Mouse (Mus musculus) A20 (cell line): ENCODE measurements at regions not wholly inside any gene's neighbourhood (a gene's known extent, or its start where the extent isn't known, plus 50 kb on each side); places are given as distances from the start of the nearest gene placed in this dataset.
A peak's percentile ranks its signal among the peaks of the same experiment; 100 is the strongest.

Experiments
- DNase-seq: peaks from one replicate; pipeline ENCODE4 v3.0.0-alpha.2; 2011; ENCODE audit warnings: low read depth, low spot score

DNA sequence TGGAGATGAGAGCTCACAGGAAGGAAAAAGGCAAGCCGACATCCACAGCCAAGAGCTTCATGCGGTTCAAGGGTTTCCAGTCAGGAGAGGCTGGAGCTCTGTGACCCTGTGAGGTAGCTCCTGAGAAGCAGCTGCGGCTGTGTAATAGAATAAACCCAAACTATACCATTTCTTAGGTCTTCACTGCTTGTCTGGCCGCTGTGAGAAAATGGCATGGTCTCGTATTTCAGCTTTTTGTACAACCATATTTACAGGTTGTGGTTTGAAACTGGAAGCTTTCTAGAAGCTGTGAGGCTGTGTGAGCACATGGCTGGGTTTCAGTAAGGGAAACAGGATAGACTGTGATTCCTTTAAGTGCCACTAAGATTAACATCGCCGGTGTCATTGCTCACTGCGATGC, 388.6 kb upstream of the Gm11114 start:
- no peak for DNase-seq

GRCm38 (mm10) chr9:84936291-84937055, 376.1 kb upstream of the Gm11114 start:
- DNase-seq: no peak

DNA sequence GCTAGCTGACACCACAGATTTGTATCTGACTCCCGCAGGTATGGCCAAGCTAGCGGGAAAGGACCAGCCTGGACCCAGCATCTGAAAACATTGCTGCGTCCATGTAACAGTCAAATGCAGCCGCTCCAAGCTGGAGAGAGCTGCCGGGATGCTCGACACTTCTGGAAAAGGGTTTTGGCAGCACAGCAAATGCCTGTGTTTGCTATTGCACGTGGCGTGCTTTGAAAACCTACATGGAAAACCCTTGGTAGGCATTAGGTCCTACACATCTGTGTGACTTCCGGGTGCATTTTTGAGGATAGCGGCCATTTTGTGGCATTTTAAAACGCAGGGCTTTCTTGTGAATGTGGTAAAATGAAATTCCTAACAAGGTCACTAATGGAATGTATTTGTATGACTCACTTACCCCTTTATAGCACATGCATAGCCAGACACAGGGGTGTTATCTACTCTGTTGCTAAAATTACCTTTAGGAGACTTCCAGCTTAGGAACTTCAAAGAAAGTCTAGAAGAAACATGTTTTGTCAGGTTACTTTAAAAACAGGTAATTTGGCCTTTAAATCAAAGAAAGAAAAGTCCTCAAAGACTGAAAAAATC, 345.9 kb upstream of the Gm11114 start:
- no peak for DNase-seq

GRCm38 (mm10) chr9:84969975-84970608, 342.5 kb upstream of the Gm11114 start:
- DNase-seq: peak; percentile 7

- DNase-seq: no peak
These were observed 335.1 kb upstream of the Gm11114 start for GRCm38 (mm10) chr9:84977470-84977869.

- no peak for DNase-seq
These were observed 309.2 kb upstream of the Gm11114 start for GRCm38 (mm10) chr9:85003414-85003813.

GRCm38 (mm10) chr9:85011361-85011760, 301.2 kb upstream of the Gm11114 start:
- no peak for DNase-seq

GRCm38 (mm10) chr9:85048112-85048978, 264.2 kb upstream of the Gm11114 start:
- no peak for DNase-seq

GRCm38 (mm10) chr9:85052526-85052925, 260.0 kb upstream of the Gm11114 start:
- DNase-seq: no peak

DNA sequence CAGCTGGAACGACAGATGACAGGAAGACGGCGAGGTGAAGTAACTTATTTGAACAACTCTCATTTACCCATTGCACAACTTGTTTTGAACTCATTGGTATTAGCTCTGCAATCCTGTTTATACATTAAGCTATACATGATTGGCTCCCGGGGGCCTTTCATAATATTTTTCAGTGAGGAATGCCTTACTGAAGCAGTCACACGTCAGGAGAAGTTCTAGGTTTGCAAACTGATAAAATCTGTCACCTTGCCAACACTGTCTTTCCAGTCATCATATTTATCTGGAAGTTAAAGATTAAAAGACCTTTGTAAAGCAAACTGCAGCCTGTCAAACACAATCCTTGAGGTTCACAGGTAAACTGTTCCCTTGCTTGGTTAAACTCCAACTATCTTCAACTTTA, 232.6 kb upstream of the Gm11114 start:
- DNase-seq: no peak

GRCm38 (mm10) chr9:85088556-85089338, 223.8 kb upstream of the Gm11114 start:
- no peak for DNase-seq

- DNase-seq: no peak
These were observed 222.3 kb upstream of the Gm11114 start for GRCm38 (mm10) chr9:85090297-85090696.

DNA sequence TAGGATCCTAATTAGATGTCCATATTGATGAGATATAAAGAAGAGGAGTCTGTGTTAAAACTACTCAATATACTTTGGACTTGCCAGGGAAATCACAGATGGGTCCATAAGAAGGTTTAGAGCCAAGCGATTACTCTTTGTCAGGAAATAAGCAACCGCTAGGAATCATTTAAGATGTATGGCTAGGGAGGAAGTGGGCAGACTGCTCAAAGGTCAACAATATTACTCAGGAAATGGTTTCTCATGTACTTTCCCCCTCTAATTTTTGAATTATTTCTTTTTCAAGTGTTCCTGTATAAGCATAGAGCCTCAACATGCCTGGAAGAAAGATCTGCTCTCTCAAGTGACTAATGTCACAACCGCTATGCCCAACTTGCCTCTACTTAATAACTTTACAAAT, 217.3 kb upstream of the Gm11114 start:
- no peak for DNase-seq

DNA sequence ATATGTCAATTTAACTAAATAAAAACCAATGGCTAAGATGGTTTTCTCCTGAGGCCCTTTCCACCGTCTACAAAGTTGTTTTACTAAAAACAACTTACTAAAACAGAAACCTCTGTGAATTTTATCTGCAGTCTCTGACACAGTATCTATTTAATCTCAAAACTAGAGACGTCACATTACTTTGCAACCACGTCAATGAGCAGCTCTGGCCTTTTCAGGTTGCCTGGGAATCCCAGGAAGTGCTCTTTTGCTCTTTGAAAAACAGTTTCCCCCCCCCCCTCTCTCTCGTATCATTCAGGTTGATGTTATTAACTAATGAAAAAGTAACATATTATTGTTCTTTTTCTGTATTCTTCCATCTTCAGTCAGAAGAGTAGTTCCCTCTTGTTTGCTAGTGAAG, 216.1 kb upstream of the Gm11114 start:
- DNase-seq: no peak

- no peak for DNase-seq
These were observed 199.6 kb upstream of the Gm11114 start for GRCm38 (mm10) chr9:85112928-85113327.

GRCm38 (mm10) chr9:85114234-85114633, 198.3 kb upstream of the Gm11114 start:
- DNase-seq: no peak

GRCm38 (mm10) chr9:85120061-85120460, 192.5 kb upstream of the Gm11114 start:
- DNase-seq: no peak

DNA sequence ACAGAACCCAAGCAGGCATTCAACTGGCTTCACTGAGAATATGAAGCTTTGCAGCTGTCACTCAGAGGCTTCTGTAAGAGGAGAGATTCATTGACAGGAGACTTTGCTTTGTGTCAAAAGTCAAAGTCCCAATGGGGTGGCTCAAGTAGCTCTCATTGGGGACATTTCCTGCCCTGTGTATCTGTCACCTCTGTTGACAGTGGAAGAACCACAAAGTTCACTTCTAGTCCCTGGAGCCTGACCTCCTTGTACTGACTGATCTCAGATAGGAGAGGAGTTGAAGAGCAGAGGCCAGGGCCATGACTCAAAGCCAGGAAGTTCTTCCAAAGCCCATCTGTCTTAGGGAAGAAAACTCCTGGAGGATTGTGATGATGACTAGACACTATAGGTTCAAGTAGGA, 191.5 kb upstream of the Gm11114 start:
- no peak for DNase-seq

- DNase-seq: no peak
These were observed 188.9 kb upstream of the Gm11114 start for GRCm38 (mm10) chr9:85123706-85124105.

GRCm38 (mm10) chr9:85125775-85126174, 186.8 kb upstream of the Gm11114 start:
- DNase-seq: no peak

DNA sequence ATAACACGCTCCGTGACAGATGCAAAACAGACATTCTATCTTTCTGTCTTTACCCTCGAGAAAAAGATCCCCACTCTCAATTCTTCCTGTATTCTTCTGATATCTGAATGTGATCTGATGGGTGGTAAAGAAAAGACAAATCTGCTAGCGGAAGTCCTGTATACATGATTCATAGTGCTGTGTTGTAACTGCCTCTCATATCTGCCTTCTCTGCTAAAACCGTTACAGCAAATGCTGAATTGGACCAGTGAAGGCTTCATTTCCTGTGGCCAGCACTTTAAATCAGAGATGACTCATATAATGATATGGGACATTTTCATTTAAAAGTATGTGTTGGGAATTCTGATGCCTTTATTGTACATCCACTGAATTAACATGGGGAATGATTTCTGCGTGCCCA, 186.0 kb upstream of the Gm11114 start:
- no peak for DNase-seq
